Mouse (Mus musculus): ENCODE measurements around the gene Cldn16. TPM values are rescaled to one million over a fixed set of nuclear protein-coding genes. Genes with fewer than 3 reads are reported as not detected.

The Cldn16 gene
- polyA plus RNA-seq (2012; ENCODE audit: low replicate concordance): not detected in 2 replicates

GRCm38 (mm10) chr16:26462835-26463234 is at the start of gene Cldn16:
Cldn16 (plus strand) TSS chr16:26463135.

GRCm38 (mm10) chr16:26526669-26527068 is 63.7 kb downstream of the Cldn16 start, which contains the start of gene Tmem207:
Tmem207 (minus strand) TSS chr16:26526769.

Other genes starting within 250 kb of the Cldn16 start
- 0.09 and 0.15 TPM in 2 replicates for gene Cldn1, start 91.3 kb upstream of the Cldn16 start, polyA plus RNA-seq (2012; ENCODE audit: low replicate concordance)
- gene Tmem207, start 63.6 kb downstream of the Cldn16 start, polyA plus RNA-seq (2012; ENCODE audit: low replicate concordance): not detected in 2 replicates
- 1.2 and 1.6 TPM in 2 replicates for gene Il1rap, start 118.6 kb downstream of the Cldn16 start, polyA plus RNA-seq (2012; ENCODE audit: low replicate concordance)